Mouse (Mus musculus) liver, adult 2 months (tissue): ENCODE measurements around the gene Igdcc4.

Experiments used
- CTCF ChIP-seq: fragments of 200-500 bp; IDR thresholded peaks from 2 replicates; pipeline ENCODE4 v1.5.1; 2011; ENCODE audit warnings: low read depth, low read length, control low read depth
- POLR2A ChIP-seq: fragments of 200-500 bp; IDR thresholded peaks from 2 replicates; pipeline ENCODE4 v1.6.1; 2011; ENCODE audit warnings: low read length, control low read depth; ENCODE audit not compliant: insufficient read depth; ENCODE audit errors: extremely low read depth

- TF ChIP-seq CTCF, result no peak
- TF ChIP-seq POLR2A, result no peak
Observed at GRCm38 (mm10) chr9:65179817-65180624, 78.7 kb downstream of the Igdcc4 start.
